Mouse (Mus musculus): ENCODE measurements around the gene Gabpa.

The Gabpa gene

DNA sequence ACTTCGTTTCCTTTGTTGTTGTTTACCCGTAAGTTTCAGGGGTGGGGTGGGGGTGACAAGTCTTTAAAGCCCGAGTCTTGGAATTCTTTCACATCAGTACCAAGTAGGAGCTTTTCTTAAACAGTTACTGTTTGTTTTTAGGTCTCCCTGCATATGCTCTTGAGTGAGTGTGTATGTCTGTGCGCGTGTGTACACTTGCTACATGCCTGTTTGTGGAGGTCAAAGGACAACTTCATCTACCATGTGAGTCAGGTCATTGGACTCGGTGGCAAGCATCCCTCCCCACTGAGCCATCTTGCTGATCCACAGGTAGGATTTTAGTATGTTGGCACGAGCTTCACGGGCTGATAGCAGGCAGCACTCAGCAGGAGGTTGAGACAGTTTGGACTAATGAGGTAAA is 39.1 kb downstream of the Gabpa start:
- no peak for DNase-seq

DNA sequence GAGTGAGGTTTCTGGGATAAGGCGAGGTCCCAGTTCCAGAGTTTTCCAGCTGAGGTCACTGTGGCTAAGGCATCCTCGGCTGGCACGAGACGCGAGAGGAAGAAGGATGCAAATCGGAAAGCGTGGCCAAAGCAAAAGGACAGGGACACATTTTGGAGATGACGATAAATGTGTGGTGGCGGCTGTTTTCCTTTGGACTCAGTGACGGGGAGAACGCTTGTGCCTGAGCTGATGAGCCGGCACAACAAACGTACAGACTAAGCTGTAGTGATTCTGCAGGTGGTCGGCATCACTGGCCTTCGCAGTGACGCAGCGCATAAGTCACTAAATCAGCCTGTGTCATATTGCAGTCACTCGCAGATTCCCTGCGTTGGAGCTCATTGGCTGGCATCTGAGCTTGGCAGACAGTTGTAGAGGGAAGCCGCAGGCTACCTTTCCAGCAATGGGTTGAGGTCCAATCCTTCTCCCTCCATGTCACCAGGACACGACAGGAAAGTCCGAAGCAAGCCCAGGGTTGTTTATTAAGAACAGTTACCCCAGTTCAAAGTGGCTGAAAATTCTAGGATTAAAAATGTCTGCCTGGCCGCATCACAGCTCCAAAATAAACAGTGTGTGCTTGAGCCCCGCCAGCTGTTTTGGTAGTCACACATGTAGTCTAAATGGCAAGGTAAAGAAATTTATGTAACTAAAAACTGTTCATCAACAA is 40.4 kb downstream of the Gabpa start:
- DNase-seq: no peak

- no peak for DNase-seq
These were observed 41.0 kb downstream of the Gabpa start for GRCm38 (mm10) chr16:84875718-84876035.

GRCm38 (mm10) chr16:84876082-84876481 is 41.4 kb downstream of the Gabpa start:
- DNase-seq: no peak

- peak; percentile 46 to 58 for DNase-seq
These were observed 44.4 kb downstream of the Gabpa start for GRCm38 (mm10) chr16:84879146-84879545.

- no peak for DNase-seq
These were observed 46.4 kb downstream of the Gabpa start for GRCm38 (mm10) chr16:84881168-84881567.

DNA sequence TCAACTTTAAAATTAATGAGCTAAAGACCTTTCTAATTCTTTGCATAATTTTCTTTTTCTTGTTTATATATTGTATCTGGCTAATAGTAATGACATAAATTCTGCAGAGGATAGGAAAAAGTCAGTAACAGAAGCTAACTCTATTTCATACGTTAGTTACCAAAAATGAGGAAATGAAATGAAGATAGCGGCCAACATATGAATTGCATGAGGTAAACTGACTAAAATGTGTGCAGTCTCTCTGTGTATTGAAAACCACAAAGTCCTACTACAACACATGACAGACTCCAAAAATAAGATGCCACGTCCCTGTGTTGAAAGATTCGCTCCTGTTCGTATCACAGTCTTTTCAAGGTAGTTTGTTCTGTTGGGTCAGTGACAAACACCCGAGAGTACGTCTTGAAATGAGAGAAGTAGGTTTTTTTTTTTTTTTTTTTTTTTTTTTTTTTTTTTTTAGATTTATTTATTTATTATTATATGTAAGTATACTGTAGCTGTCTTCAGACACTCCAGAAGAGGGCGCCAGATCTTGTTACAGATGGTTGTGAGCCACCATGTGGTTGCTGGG is 47.1 kb downstream of the Gabpa start:
- DNase-seq: no peak

GRCm38 (mm10) chr16:84884572-84884971 is 49.8 kb downstream of the Gabpa start:
- DNase-seq: no peak

GRCm38 (mm10) chr16:84902995-84903394 is 68.3 kb downstream of the Gabpa start:
- no peak for DNase-seq

GRCm38 (mm10) chr16:84911477-84912165 is 76.9 kb downstream of the Gabpa start:
- no peak for DNase-seq
